Mouse (Mus musculus): ENCODE measurements around the gene Catsper4. TPM values are rescaled to one million over a fixed set of nuclear protein-coding genes. Genes with fewer than 3 reads are reported as not detected.

Catsper4 gene
- polyA plus RNA-seq, 1 experiment from 2014 or later = not detected

Other genes with a start within 250 kb of the Catsper4 start
- gene Dhdds, start 226.5 kb downstream of the Catsper4 start, polyA plus RNA-seq (2016; fragmentation: Nextera tagmentation; extraction: Ambion mirVana) = 41.1 and 42.7 TPM in 2 replicates
- gene Lin28a, start 208.5 kb downstream of the Catsper4 start, polyA plus RNA-seq (2016; fragmentation: Nextera tagmentation; extraction: Ambion mirVana) = 0.84 and 1.9 TPM in 2 replicates
- not detected in 2 replicates for gene Zfp683, start 173.5 kb downstream of the Catsper4 start, polyA plus RNA-seq (2016; fragmentation: Nextera tagmentation; extraction: Ambion mirVana)
- gene Crybg2, start 166.6 kb downstream of the Catsper4 start, polyA plus RNA-seq (2016; fragmentation: Nextera tagmentation; extraction: Ambion mirVana) = 0.65 and 1.5 TPM in 2 replicates
- 5.7 and 7.2 TPM in 2 replicates for gene Cd52, start 132.3 kb downstream of the Catsper4 start, polyA plus RNA-seq (2016; fragmentation: Nextera tagmentation; extraction: Ambion mirVana)
- gene Ubxn11, start 124.8 kb downstream of the Catsper4 start, polyA plus RNA-seq (2016; fragmentation: Nextera tagmentation; extraction: Ambion mirVana) = 7.3 and 8.0 TPM in 2 replicates
- gene Sh3bgrl3, start 98.6 kb downstream of the Catsper4 start, polyA plus RNA-seq (2016; fragmentation: Nextera tagmentation; extraction: Ambion mirVana) = 312 and 336 TPM in 2 replicates
- 26.3 and 30.3 TPM in 2 replicates for gene Cep85, start 40.3 kb downstream of the Catsper4 start, polyA plus RNA-seq (2016; fragmentation: Nextera tagmentation; extraction: Ambion mirVana)
- gene Gm7534, start 24.4 kb downstream of the Catsper4 start, polyA plus RNA-seq (2016; fragmentation: Nextera tagmentation; extraction: Ambion mirVana) = not detected in 2 replicates
- 0.13 and 0.19 TPM in 2 replicates for gene Cnksr1, start 11.0 kb upstream of the Catsper4 start, polyA plus RNA-seq (2016; fragmentation: Nextera tagmentation; extraction: Ambion mirVana)
- 0.45 and 0.84 TPM in 2 replicates for gene E130218I03Rik, start 16.3 kb upstream of the Catsper4 start, polyA plus RNA-seq (2016; fragmentation: Nextera tagmentation; extraction: Ambion mirVana)
- 18.6 and 18.9 TPM in 2 replicates for gene Zfp593, start 18.2 kb upstream of the Catsper4 start, polyA plus RNA-seq (2016; fragmentation: Nextera tagmentation; extraction: Ambion mirVana)
- 0.33 TPM in 1 of 2 replicates, not detected in the other for gene Gm30191, start 19.6 kb upstream of the Catsper4 start, polyA plus RNA-seq (2016; fragmentation: Nextera tagmentation; extraction: Ambion mirVana)
- 9.7 and 10.2 TPM in 2 replicates for gene Grrp1, start 26.7 kb upstream of the Catsper4 start, polyA plus RNA-seq (2016; fragmentation: Nextera tagmentation; extraction: Ambion mirVana)
- 28.1 and 31.9 TPM in 2 replicates for gene Pdik1l, start 60.5 kb upstream of the Catsper4 start, polyA plus RNA-seq (2016; fragmentation: Nextera tagmentation; extraction: Ambion mirVana)
- gene Trim63, start 87.7 kb upstream of the Catsper4 start, polyA plus RNA-seq (2016; fragmentation: Nextera tagmentation; extraction: Ambion mirVana) = 2.1 and 2.9 TPM in 2 replicates
- gene Slc30a2, start 115.8 kb upstream of the Catsper4 start, polyA plus RNA-seq (2016; fragmentation: Nextera tagmentation; extraction: Ambion mirVana) = not detected in 2 replicates
- 0.40 and 0.53 TPM in 2 replicates for gene Extl1, start 156.5 kb upstream of the Catsper4 start, polyA plus RNA-seq (2016; fragmentation: Nextera tagmentation; extraction: Ambion mirVana)
- gene Pafah2, start 168.9 kb upstream of the Catsper4 start, polyA plus RNA-seq (2016; fragmentation: Nextera tagmentation; extraction: Ambion mirVana) = 8.1 and 8.5 TPM in 2 replicates
- 4,894 and 4,994 TPM in 2 replicates for gene Stmn1, start 240.9 kb upstream of the Catsper4 start, polyA plus RNA-seq (2016; fragmentation: Nextera tagmentation; extraction: Ambion mirVana)

Measured in neural tube, embryonic 12.5 days (tissue).